Mouse (Mus musculus) spleen, postnatal 36 days (tissue): ENCODE data around the gene Lmf1.

Experiments used
- DNase-seq, 2 experiments: peaks; one replicate each; pipeline ENCODE4 v3.0.0; 2022; ENCODE audit warnings: low spot score in 2 of 2, mixed read lengths in 1 of 2

Lmf1 gene

GRCm38 (mm10) chr17:25604234-25604633, 25.3 kb downstream of the Lmf1 start:
- no peak for DNase-seq

GRCm38 (mm10) chr17:25608137-25608785, 29.4 kb downstream of the Lmf1 start:
- no peak for DNase-seq

DNA sequence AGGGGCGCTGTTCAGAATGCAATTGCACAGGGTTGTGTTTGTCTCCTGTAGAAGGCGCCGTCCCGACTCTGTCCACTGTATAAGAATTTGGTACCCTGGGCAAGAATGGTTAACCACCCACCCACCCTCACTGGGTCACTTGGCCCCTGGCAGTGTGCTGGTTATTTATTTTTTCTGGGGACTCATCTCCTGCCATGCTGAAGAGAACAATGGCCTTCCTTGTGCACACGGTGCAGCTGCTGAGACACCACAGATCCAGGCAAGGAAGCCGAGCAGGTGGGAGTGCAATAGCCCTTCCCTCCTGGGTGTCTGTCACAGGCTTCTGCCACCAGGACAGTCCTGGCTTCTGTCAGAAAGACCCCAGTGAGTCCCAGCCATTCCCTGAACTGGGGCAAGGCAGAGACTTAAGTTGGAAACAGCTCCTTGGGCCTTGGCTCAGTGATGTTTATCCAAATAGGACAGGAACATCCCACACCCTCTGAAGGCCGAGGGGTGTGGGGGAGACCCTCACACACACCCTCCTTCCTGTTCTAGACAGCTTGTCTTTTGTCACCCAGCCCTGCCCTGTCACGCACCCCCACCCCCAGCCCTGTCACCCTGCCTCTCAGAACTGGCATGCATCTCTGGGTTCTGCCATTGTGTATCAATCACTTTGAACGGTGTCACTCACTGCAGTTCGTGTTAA, 30.1 kb downstream of the Lmf1 start:
- no peak for DNase-seq

DNA sequence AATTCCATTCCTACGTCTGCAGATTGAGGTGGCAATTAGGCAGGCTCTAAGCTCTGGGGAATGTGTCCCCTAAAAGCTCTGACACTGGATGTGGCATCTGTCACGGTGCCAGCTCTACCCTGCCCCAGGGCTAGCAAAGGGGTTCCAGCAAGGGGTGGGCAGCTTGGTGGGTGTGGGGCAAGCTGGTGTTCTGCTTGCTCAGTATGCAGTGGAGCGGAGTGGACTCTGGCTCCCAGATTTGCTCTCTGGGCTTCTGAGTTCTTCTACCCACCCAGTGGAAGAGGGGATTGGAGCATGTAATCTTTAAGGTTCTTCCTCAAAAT, 30.6 kb downstream of the Lmf1 start:
- no peak for DNase-seq

- no peak for DNase-seq
Observed at GRCm38 (mm10) chr17:25610151-25610550, 31.3 kb downstream of the Lmf1 start.

- DNase-seq = no peak
Observed at GRCm38 (mm10) chr17:25612537-25612936, 33.7 kb downstream of the Lmf1 start.

DNA sequence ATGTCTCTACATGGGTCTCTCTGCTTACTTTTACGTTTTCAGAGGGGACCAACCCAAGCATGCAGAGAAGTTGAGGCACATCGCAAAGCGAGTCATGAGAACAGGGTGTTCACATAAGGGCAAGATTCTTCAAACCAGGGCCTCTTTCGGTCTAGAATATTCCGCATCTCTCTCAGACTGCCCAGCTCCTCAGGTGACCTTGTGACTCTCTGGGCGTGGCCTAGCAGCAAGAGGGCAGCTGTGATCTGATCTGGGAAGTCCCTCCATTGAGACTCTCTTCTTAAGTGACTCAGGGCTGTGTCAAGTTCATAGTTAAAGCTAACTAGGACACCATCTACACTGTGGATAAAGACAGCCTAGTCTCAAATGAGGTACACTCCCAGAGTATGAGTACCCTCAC, 34.4 kb downstream of the Lmf1 start:
- no peak for DNase-seq

DNA sequence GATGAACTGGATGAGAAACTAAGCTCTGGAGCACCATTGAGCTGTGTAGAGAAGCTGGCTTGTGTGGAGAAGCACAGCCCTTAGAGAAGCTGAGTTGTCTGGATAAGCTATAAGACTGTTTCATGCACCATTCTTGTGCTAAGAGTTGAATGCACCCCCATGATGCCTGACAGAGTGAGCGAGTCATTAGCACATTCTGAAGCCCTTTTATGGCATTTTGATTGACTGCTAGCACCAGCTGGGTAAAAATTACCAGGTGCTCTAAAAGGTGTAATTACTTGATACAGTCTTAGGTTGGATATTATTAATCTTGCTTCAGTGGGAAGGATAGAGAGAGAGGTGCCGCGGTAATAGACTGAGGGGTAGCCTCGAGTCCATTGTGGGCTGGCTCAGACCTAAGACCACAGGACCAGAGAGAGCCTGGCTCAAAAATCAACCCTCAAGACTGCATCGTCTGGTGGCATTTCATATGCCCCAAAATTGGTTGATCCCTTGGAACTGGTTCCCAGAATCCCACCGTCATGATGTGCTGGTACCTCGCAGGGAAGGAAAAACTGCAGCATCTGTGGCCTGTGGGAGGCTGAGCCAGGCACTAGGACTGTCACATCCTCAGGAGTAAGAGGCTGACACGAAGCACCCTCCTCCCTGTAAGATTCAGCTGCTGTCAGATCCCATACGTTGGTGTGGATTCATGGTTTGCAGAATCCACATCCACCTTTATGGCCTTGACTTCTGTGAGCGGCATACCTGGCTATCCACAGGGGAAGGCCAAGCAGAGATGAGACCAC, 36.0 kb downstream of the Lmf1 start:
- no peak for DNase-seq

GRCm38 (mm10) chr17:25618508-25619056, 39.7 kb downstream of the Lmf1 start:
- DNase-seq = no peak

DNA sequence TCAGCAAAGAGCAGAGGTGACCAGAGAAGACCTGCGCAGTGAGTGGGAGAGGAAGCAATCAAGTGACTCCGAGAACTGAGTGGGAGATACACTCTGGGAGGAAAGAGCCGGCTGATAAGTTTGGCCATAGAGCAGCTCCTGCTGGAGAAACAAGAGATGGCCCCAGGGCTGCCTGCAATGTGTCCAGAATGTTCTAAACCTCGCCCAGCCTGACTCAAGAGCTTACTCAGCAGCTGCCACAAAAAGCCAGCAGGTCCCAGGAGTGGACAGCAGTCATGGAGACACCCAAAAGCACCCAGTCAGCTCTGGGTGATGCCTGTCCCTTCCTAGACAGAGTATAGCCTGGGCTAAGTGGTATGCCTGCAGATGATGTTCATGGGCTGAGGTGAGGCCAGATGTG, 44.6 kb downstream of the Lmf1 start:
- no peak for DNase-seq

GRCm38 (mm10) chr17:25623935-25624334, 45.0 kb downstream of the Lmf1 start:
- DNase-seq = no peak

DNA sequence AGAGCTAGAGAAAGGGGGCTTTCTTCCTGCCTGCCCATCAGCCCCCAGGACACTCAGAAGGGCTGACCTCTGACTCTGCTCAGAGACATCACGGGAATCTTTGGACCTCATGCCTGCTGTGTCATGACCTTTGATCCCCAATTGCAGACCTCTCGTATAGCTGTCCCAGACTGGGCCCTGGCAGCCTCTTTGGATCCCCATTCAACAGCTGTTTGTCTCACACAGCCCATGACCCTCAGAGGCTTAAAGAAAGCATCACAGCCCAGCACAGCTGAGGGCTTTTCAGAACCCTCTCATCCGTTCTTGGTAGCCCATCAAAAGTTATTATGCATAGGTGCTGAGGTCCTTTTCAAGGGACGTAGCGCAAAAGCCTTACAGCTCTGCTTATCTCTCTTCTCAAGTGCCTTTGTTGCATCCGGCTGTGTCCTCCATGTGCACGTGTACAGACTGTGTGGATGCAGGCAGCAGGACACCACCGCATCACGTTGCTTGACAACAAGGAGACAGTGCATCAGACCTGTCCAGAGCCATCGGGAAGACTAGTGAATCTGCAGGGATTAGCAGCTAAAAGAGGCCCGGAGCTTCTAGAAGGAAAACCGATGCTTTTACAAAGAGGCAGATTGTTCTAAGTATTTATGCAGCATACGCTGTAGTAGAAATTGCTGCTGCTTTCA, 45.7 kb downstream of the Lmf1 start:
- no peak for DNase-seq

DNA sequence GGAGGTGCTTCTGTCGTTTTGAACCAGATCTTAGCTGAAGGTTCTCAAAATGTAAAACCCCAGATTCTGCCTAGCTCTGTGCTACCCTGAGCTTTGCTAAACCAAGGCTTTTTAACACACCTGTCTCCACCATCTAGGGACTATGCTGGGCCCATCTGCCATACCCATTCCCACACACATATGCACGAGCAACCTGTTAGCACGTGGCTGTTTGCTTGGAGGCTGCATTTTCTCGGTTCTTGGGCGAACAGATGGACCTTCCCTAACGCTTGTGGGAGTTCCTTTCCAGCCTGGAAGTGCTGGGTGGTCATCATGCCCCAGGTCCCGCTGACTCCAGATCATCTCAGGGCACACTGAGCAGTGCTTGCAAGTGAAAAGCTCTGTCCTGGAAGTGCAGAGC, 46.4 kb downstream of the Lmf1 start:
- DNase-seq = no peak

DNA sequence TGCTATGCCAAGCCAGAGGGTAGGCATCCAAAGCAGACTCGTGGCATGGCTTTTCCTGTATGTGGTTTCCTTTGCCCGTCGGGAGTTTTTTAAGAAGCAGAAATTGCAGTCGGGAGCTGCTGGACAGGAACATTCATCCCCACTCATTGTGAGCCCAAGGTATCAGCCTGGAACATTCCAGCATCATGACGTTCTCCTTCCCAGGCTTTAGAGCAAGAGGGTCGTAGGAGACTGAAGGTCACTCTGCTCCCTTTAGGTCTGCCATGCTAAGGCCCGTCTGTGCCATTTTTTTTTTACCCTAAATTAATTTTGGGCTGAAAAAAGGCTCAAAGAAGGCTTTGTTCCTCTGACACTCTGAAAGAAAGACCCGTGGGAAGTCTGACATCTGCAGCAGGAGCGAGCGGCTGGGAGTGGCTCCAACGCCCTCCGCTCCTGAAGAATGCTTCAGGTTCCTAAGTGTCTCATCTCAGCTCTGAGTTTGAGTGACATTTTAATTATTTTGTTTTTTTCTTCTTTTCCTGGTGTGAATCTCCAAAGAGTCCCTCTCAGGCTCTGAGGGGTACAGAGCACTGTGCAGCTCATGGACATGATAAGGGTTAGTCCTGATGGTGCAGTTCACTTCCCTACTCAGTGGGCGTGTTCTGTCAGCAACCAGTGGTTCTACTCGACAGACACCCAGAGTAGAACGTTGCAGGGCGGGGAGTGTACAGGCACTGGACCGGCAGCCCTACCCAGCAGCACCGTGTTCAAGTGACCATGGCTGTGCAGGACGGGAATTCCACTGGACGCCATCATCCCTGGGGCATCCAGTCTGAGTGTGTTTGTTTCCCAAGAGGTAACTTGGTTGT, 47.5 kb downstream of the Lmf1 start:
- DNase-seq = no peak

DNA sequence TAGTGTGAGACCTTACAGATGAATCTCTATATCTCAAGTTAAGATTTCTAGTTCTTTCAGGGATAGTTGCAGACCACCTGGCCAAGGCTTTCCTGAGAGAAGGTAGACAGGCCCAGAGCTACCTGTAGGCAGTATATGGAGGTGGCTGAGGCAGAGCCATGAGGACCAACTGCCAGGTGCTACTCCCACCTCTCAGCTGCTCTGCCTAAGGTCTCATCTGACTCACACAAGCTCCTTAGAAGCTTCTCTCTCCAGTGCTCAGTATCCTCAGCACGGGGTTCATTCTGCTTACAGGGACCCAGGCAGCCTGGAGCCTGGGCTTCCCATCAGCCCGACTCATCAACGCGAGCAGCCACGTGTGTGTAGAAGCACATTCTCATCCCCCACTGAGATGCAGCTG, 51.4 kb downstream of the Lmf1 start:
- no peak for DNase-seq

DNA sequence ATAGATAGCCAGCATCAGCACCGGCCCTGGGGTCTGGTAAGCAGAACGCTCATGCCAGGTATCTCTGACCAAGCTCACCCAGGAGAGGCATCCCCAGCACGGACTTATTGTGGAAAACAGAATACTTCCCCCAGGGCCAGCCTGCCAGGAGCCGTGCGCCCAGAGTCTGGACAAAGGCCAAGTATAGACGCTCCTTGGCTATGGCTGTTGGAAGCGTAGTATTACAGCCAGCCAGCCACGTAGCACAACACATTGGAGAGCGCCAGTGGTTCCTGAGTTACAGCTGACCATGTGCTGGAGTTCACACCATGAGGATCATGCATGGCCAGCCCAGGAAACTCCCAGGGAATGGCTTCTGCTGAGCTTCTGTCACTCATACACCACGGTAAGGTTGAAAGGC, 55.2 kb downstream of the Lmf1 start:
- no peak for DNase-seq

DNA sequence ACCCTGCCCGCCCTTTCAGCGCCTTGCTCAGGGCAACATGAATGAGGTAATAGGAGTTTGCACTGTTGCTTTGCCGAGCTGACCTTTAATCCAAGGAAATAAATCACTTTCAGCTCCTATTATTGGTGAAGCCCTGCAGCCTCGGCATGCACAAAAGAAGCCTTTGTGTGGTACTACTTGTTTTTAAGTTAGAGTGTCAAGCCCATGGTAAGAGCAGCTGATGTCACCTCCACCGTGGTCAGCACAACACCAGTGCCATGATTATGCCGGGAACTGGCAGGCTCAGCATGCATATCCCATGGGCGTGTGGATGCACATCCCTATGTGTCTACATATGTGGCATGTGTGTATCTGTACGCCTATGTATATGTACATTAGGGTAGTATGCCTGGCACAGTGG, 56.5 kb downstream of the Lmf1 start:
- DNase-seq = no peak

- DNase-seq = no peak
Observed at GRCm38 (mm10) chr17:25635806-25636205, 56.9 kb downstream of the Lmf1 start.

- DNase-seq = no peak
Observed at GRCm38 (mm10) chr17:25637986-25638385, 59.1 kb downstream of the Lmf1 start.

- no peak for DNase-seq
Observed at GRCm38 (mm10) chr17:25638442-25638841, 59.6 kb downstream of the Lmf1 start.

GRCm38 (mm10) chr17:25640956-25641355, 62.1 kb downstream of the Lmf1 start:
- DNase-seq = no peak
